Mouse (Mus musculus) midbrain, postnatal 0 days (tissue): ENCODE results near the gene Pllp. TPM values are rescaled to one million over a fixed set of nuclear protein-coding genes. Genes with fewer than 3 reads are reported as not detected.

ENCODE experiments used
- ATAC-seq: fragments of 200-750 bp; cut with Nextera tagmentation; 2 replicates; pipeline ENCODE4 v1.8.0; 2017; ENCODE audit warnings: moderate number of reproducible peaks, mild to moderate bottlenecking, moderate TSS enrichment, moderate library complexity; ENCODE audit not compliant: low FRiP score
- DNase-seq: peaks from one replicate; pipeline ENCODE4 v3.0.0-alpha.2; 2015; ENCODE audit warnings: low spot score
- H3K27ac ChIP-seq: fragments of 300-500 bp; sonication (generic); 2 replicates; pipeline ENCODE4 v1.5.1; 2014; ENCODE audit warnings: low read depth, mild to moderate bottlenecking, low read length, mixed read lengths
- H3K27me3 ChIP-seq: fragments of 300-500 bp; sonication (generic); 2 replicates; pipeline ENCODE4 v1.6.1; 2014; ENCODE audit warnings: low read length, control low read depth, mixed read lengths; ENCODE audit not compliant: insufficient read depth
- H3K36me3 ChIP-seq: fragments of 300-500 bp; sonication (generic); 2 replicates; pipeline ENCODE4 v1.6.1; 2014; ENCODE audit warnings: low read length, control low read depth, mixed read lengths; ENCODE audit not compliant: insufficient read depth
- H3K4me1 ChIP-seq: fragments of 300-500 bp; sonication (generic); 2 replicates; pipeline ENCODE4 v1.6.1; 2014; ENCODE audit warnings: mild to moderate bottlenecking, control low read depth, antibody characterized with exemption, low read length, mixed read lengths; ENCODE audit not compliant: insufficient read depth
- H3K4me2 ChIP-seq: fragments of 300-500 bp; sonication (generic); 2 replicates; pipeline ENCODE4 v1.6.1; 2014; ENCODE audit warnings: low read depth, mild to moderate bottlenecking, low read length, mixed read lengths; ENCODE audit not compliant: poor library complexity, severe bottlenecking
- H3K4me3 ChIP-seq: fragments of 300-500 bp; sonication (generic); 2 replicates; pipeline ENCODE4 v1.5.1; 2014; ENCODE audit warnings: low read depth, mild to moderate bottlenecking, low read length, moderate library complexity
- H3K9ac ChIP-seq: fragments of 300-500 bp; sonication (generic); replicated peaks from 2 replicates; pipeline ENCODE4 v1.6.1; 2014; ENCODE audit warnings: mild to moderate bottlenecking, low read length, moderate library complexity, mixed read lengths; ENCODE audit not compliant: poor library complexity, severe bottlenecking
- H3K9me3 ChIP-seq: fragments of 300-500 bp; sonication (generic); 2 replicates; pipeline ENCODE4 v1.6.1; 2016; ENCODE audit warnings: low read length, control low read depth
- CTCF ChIP-seq: IDR thresholded peaks from 2 replicates; pipeline ENCODE4 v1.5.1; 2016; ENCODE audit warnings: antibody characterized with exemption, mild to moderate bottlenecking
- WGBS: fragments of 180-500 bp; shearing (Covaris S2); extraction: QIAGEN DNeasy Blood & Tissue Kit; methylation state at CpG from one replicate; pipeline ENCODE4 v1.1.7; 2014; 5-methylcytosine and 5-hydroxymethylcytosine counted together
- polyA plus RNA-seq: library from polyadenylated mRNA; unstranded; fragments of >200 nt; fragmentation: Nextera tagmentation; extraction: Ambion mirVana; gene quantifications from 2 replicates; pipeline ENCODE4 v1.2.1, GENCODE M21; 2015
- total RNA-seq: library from RNA; depleted of rRNA; stranded (reverse); fragments of >200 nt; gene quantifications from 2 replicates; pipeline ENCODE4 v1.2.3, GENCODE M21; 2014

Pllp gene
- total and polyA plus RNA-seq, 2 experiments from 2014 or later, result 8.6 to 9.8 TPM

DNA sequence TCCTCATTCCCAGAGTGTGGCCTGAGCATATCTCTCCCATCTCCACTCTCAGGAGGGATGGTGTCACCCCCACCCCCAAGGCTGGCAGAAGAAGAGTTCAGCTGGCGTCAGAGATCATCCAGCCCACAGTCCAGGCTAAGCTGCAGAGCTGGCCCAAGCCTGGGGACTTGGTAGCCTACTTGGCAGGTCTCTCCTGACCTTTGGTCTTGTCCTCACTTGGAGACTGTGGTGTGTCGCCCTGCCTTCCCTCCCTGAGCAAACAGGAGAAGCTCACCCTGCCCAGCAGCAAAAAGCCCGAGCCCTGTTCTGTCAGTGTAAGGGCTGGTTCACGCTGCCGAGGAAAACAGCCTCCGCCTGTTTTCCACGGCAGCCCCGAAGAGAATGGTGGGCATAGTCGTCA is 10.1 kb downstream of the Pllp start:
- ATAC-seq (no peak), DNase-seq (no peak)
- Histone ChIP-seq H3K9ac (no peak overlapping the region), H3K27me3 (no peaks in the 10 kb centered on the region), H3K4me2 (no peak overlapping the region), H3K4me3 (no peak overlapping the region), H3K9me3 (no peaks in the 10 kb centered on the region), H3K4me1 (no peaks in the 10 kb centered on the region), H3K36me3 (no peaks in the 10 kb centered on the region), H3K27ac (no peak overlapping the region)
- no peak for TF ChIP-seq CTCF
- WGBS, result 74% methylated on average over 9 of the region's 9 CpGs

- ATAC-seq (no peak), DNase-seq (no peak)
- TF ChIP-seq CTCF, result no peak
- Histone ChIP-seq H3K9ac (no peak overlapping the region), H3K4me2 (no peak overlapping the region), H3K27me3 (no peaks in the 10 kb centered on the region), H3K9me3 (no peaks in the 10 kb centered on the region), H3K4me3 (no peak overlapping the region), H3K36me3 (no peaks in the 10 kb centered on the region), H3K27ac (no peak overlapping the region), H3K4me1 (no peaks in the 10 kb centered on the region)
- WGBS, result 66% methylated on average over 4 of the region's 4 CpGs
Measured at GRCm38 (mm10) chr8:94684287-94684686, 11.8 kb downstream of the Pllp start.

GRCm38 (mm10) chr8:94682732-94683524 is 13.2 kb downstream of the Pllp start:
- no peak overlapping the region for H3K9ac ChIP-seq
- H3K36me3 ChIP-seq, result no peaks in the 10 kb centered on the region
- DNase-seq, result no peak
- no peak overlapping the region for H3K4me3 ChIP-seq
- no peak overlapping the region for H3K4me2 ChIP-seq
- no peak for ATAC-seq
- no peak overlapping the region for H3K27ac ChIP-seq
- no peaks in the 10 kb centered on the region for H3K4me1 ChIP-seq
- no peaks in the 10 kb centered on the region for H3K9me3 ChIP-seq
- WGBS, result 86% methylated on average over 16 of the region's 16 CpGs
- no peaks in the 10 kb centered on the region for H3K27me3 ChIP-seq
- no peak for TF ChIP-seq CTCF

DNA sequence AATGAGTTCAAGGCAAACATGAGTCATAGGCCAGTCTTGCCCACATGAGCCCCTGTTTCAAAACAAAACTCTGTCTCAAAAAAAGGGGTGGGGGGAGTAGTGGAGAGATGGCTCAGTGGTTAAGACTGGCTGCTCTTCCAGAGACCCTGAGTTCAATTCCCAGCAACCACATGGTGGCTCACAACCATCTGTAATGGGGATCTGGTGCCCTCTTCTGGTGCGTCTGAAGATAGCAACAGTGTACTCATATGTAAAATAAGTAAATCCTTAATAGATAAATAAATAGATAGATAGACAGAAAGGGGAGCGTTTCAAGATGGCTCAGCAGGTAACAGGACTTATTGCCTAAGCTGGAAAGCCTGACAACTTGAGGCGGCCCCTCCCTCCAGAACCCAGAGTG is 15.7 kb downstream of the Pllp start:
- Histone ChIP-seq H3K27me3 (no peaks in the 10 kb centered on the region), H3K36me3 (0 out of 2 replicates have a peak, but pooled peaks cover 4% of the 10 kb centered on the region), H3K9me3 (no peaks in the 10 kb centered on the region), H3K27ac (no peak overlapping the region), H3K9ac (no peak overlapping the region), H3K4me2 (no peak overlapping the region), H3K4me3 (no peak overlapping the region), H3K4me1 (no peaks in the 10 kb centered on the region)
- DNase-seq (no peak), ATAC-seq (no peak)
- no peak; the same call in 1 of the 2 replicates for TF ChIP-seq CTCF
- WGBS, result 88% methylated on average over 3 of the region's 3 CpGs

DNA sequence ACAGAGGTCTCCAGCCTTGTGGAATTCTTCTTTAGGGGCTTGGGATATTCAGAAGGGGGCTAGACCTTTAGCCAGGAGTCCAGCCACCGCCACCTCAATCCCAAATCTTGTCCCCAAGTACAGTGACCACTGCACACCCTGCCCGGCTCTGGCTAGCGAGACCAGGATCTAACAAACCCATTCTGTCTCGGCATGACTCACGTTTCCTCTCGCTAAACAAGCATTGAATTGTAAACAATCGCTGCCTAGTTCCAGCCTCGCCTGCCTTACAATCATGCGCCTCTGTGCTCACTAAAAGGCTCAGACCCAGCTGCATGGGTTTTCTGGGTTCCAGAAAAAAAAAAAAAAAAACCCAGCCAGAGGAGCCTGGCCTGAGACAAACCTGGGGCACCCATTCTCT is 17.5 kb downstream of the Pllp start:
- no peak for TF ChIP-seq CTCF
- ATAC-seq, result no peak
- 55% methylated on average over 9 of the region's 9 CpGs for WGBS
- DNase-seq, result peak; percentile 52
- no peaks in the 10 kb centered on the region for H3K4me1 ChIP-seq
- H3K4me3 ChIP-seq, result no peak overlapping the region
- H3K27me3 ChIP-seq, result no peaks in the 10 kb centered on the region
- H3K9me3 ChIP-seq, result no peaks in the 10 kb centered on the region
- peak overlapping the region; percentile 63 for H3K27ac ChIP-seq
- H3K4me2 ChIP-seq, result no peak overlapping the region
- H3K9ac ChIP-seq, result no peak overlapping the region
- peaks cover 18% of the 10 kb centered on the region; the same call in 1 of the 2 replicates for H3K36me3 ChIP-seq

- ATAC-seq (peak; percentile 25; the same call in 1 of the 2 replicates), DNase-seq (no peak)
- whole genome bisulfite sequencing, result 83% methylated on average over 6 of the region's 6 CpGs
- no peak overlapping the region for H3K4me3 ChIP-seq
- H3K9ac ChIP-seq, result no peak overlapping the region
- H3K4me2 ChIP-seq, result no peak overlapping the region
- no peak for TF ChIP-seq CTCF
- no peaks in the 10 kb centered on the region for H3K27me3 ChIP-seq
- H3K9me3 ChIP-seq, result no peaks in the 10 kb centered on the region
- no peaks in the 10 kb centered on the region for H3K4me1 ChIP-seq
- H3K36me3 ChIP-seq, result peaks cover 43% of the 10 kb centered on the region
- H3K27ac ChIP-seq, result no peak overlapping the region
Measured at GRCm38 (mm10) chr8:94675923-94676322, 20.2 kb downstream of the Pllp start.
